ENCODE assay signal across 28 mouse cellular contexts in genomic region chr19:29608212-29608611, GRCm38 (mm10).
"Had no signal": no experiment of that assay in that cellular context is flagged by ENCODE, and none has a peak within 500 bp of the region (broad histone marks: within the 10 kb centered on the region; RNA-seq: fewer than 3 reads in every experiment).

No protein-coding gene starts in this region.

- H3K4me1 ChIP-seq: hindbrain, embryonic 10.5 days; hindbrain, embryonic 12.5 days; intestine, embryonic 15.5 days; kidney, embryonic 15.5 days; limb, embryonic 13.5 days; limb, embryonic 15.5 days had no signal

- DNase-seq: gastrocnemius, adult 2 months; gastrocnemius, postnatal 10 days; gastrocnemius, postnatal 25 days; heart, adult 18-20 months; heart, postnatal 10 days; heart, postnatal 4 days; kidney, adult 18-20 months; kidney, adult 8-10 months; kidney, postnatal 14 days; kidney, postnatal 36 days; layer of hippocampus, adult 9-11 months; layer of hippocampus, postnatal 36 days; left cerebral cortex, postnatal 4 days had no signal

- H3K4me3 ChIP-seq: gastrocnemius, adult 2 months; heart, embryonic 10.5 days; heart, embryonic 12.5 days; hindbrain, embryonic 10.5 days; hindbrain, embryonic 12.5 days; intestine, embryonic 15.5 days; kidney, embryonic 15.5 days; limb, embryonic 13.5 days; limb, embryonic 15.5 days; liver, embryonic 12.5 days had no signal

- ATAC-seq: hindbrain, embryonic 16.5 days; inflammation-experienced regulatory T-cells, adult 6 months; intestine, embryonic 15.5 days; intestine, postnatal 0 days; liver, embryonic 12.5 days had no signal

- H3K4me2 ChIP-seq: heart, embryonic 12.5 days; hindbrain, embryonic 12.5 days; hindbrain, embryonic 14.5 days; intestine, embryonic 15.5 days; kidney, embryonic 15.5 days; limb, embryonic 13.5 days; limb, embryonic 15.5 days; liver, embryonic 12.5 days had no signal

- H3K27me3 ChIP-seq: hindbrain, embryonic 12.5 days; intestine, embryonic 15.5 days; kidney, embryonic 15.5 days; limb, embryonic 13.5 days; limb, embryonic 15.5 days; liver, embryonic 12.5 days had no signal

- H3K9ac ChIP-seq: heart, embryonic 12.5 days; hindbrain, embryonic 12.5 days; hindbrain, embryonic 14.5 days; intestine, embryonic 15.5 days; kidney, embryonic 15.5 days; limb, embryonic 13.5 days; limb, embryonic 15.5 days; liver, embryonic 12.5 days; liver, embryonic 14.5 days had no signal

- H3K9me3 ChIP-seq: heart, embryonic 10.5 days; heart, embryonic 12.5 days; hindbrain, embryonic 10.5 days; hindbrain, embryonic 12.5 days; intestine, embryonic 15.5 days; kidney, embryonic 15.5 days; limb, embryonic 13.5 days; limb, embryonic 15.5 days; liver, embryonic 12.5 days had no signal

- H3K27ac ChIP-seq: gastrocnemius, adult 2 months; heart, embryonic 10.5 days; hindbrain, embryonic 10.5 days; hindbrain, embryonic 12.5 days; hindbrain, embryonic 14.5 days; intestine, embryonic 15.5 days; kidney, embryonic 15.5 days; kidney, postnatal 0 days; limb, embryonic 13.5 days; limb, embryonic 15.5 days; liver, embryonic 12.5 days; liver, embryonic 14.5 days had no signal
